21 mouse cellular contexts compared by ENCODE assay signal in genomic region chr10:77178691-77179090, GRCm38 (mm10).
"Had no signal": no experiment of that assay in that cellular context is flagged by ENCODE, and none has a peak within 500 bp of the region (broad histone marks: within the 10 kb centered on the region; RNA-seq: fewer than 3 reads in every experiment).

No protein-coding gene starts in this region.

- H3K9me3 ChIP-seq: heart, embryonic 10.5 days; heart, embryonic 12.5 days; hindbrain, embryonic 13.5 days; hindbrain, embryonic 15.5 days; kidney, embryonic 15.5 days; limb, embryonic 13.5 days; limb, embryonic 15.5 days; liver, embryonic 12.5 days had no signal

- H3K36me3 ChIP-seq: heart, embryonic 10.5 days; heart, embryonic 12.5 days; hindbrain, embryonic 13.5 days; hindbrain, embryonic 15.5 days; kidney, embryonic 15.5 days; limb, embryonic 13.5 days; limb, embryonic 15.5 days; liver, embryonic 12.5 days had no signal

- H3K4me3 ChIP-seq: gastrocnemius, adult 2 months; heart, embryonic 10.5 days; heart, embryonic 12.5 days; hindbrain, embryonic 13.5 days; hindbrain, embryonic 15.5 days; kidney, embryonic 15.5 days; limb, embryonic 13.5 days; limb, embryonic 15.5 days; liver, embryonic 12.5 days had no signal

- H3K27me3 ChIP-seq: heart, embryonic 12.5 days; hindbrain, embryonic 13.5 days; hindbrain, embryonic 15.5 days; kidney, embryonic 15.5 days; limb, embryonic 13.5 days; limb, embryonic 15.5 days had no signal

- H3K4me1 ChIP-seq: hindbrain, embryonic 13.5 days; hindbrain, embryonic 15.5 days; kidney, embryonic 15.5 days; limb, embryonic 13.5 days; limb, embryonic 15.5 days; liver, embryonic 12.5 days had no signal

- DNase-seq: gastrocnemius, adult 2 months; gastrocnemius, postnatal 10 days; gastrocnemius, postnatal 25 days; heart, adult 18-20 months; heart, postnatal 10 days; kidney, adult 11 months; kidney, adult 2 months; kidney, adult 9 months; kidney, postnatal 14 days; kidney, postnatal 36 days; layer of hippocampus, adult 9-11 months; layer of hippocampus, postnatal 36 days; left cerebral cortex, postnatal 4 days had no signal
